Mouse (Mus musculus) stomach, embryonic 14.5 days (tissue): ENCODE measurements around the gene Hist1h2be. TPM values are rescaled to one million over a fixed set of nuclear protein-coding genes. Genes with fewer than 3 reads are reported as not detected.

Experiments
- ATAC-seq: fragments of 200-750 bp; cut with Nextera tagmentation; 2 replicates; pipeline ENCODE4 v1.8.0; 2017; ENCODE audit warnings: low read depth, moderate TSS enrichment; ENCODE audit not compliant: insufficient number of reproducible peaks, insufficient read depth, low FRiP score
- H3K27ac ChIP-seq: fragments of 300-500 bp; sonication (generic); 2 replicates; pipeline ENCODE4 v1.5.1; 2014; ENCODE audit warnings: mild to moderate bottlenecking, low read length, moderate library complexity, mixed read lengths
- H3K27me3 ChIP-seq: fragments of 300-500 bp; sonication (generic); 2 replicates; pipeline ENCODE4 v1.6.1; 2014; ENCODE audit warnings: low read length, control low read depth, mixed read lengths; ENCODE audit not compliant: control insufficient read depth, insufficient read depth
- H3K36me3 ChIP-seq: fragments of 300-500 bp; sonication (generic); 2 replicates; pipeline ENCODE4 v1.6.1; 2014; ENCODE audit warnings: mild to moderate bottlenecking, control low read depth, low read length, moderate library complexity, mixed read lengths; ENCODE audit not compliant: control insufficient read depth, insufficient read depth
- H3K4me1 ChIP-seq: fragments of 300-500 bp; sonication (generic); 2 replicates; pipeline ENCODE4 v1.6.1; 2014; ENCODE audit warnings: low read length, control low read depth, mixed read lengths; ENCODE audit not compliant: control insufficient read depth, insufficient read depth
- H3K4me2 ChIP-seq: fragments of 300-500 bp; sonication (generic); replicated peaks from 2 replicates; pipeline ENCODE4 v1.6.1; 2014; ENCODE audit warnings: low read depth, low read length, control low read depth
- H3K4me3 ChIP-seq: fragments of 300-500 bp; sonication (generic); 2 replicates; pipeline ENCODE4 v1.5.1; 2014; ENCODE audit warnings: low read depth, low read length, control low read depth
- H3K9ac ChIP-seq: fragments of 300-500 bp; sonication (generic); replicated peaks from 2 replicates; pipeline ENCODE4 v1.6.1; 2014; ENCODE audit warnings: low read depth, mild to moderate bottlenecking, control low read depth, low read length, moderate library complexity, mixed read lengths
- H3K9me3 ChIP-seq: fragments of 300-500 bp; sonication (generic); 2 replicates; pipeline ENCODE4 v1.6.1; 2016; ENCODE audit warnings: low read depth, low read length, control low read depth; ENCODE audit not compliant: control insufficient read depth
- WGBS: fragments of 180-500 bp; shearing (Covaris S2); extraction: QIAGEN DNeasy Blood & Tissue Kit; methylation state at CpG from one replicate; pipeline ENCODE4 v1.1.7; 2014; 5-methylcytosine and 5-hydroxymethylcytosine counted together
- microRNA-seq: library from miRNA; unstranded; fragments of <30 nt; microRNA quantifications from one replicate; pipeline ENCODE4, GENCODE M21; 2016
- polyA plus RNA-seq: library from polyadenylated mRNA; unstranded; fragments of >200 nt; fragmentation: Nextera tagmentation; extraction: Ambion mirVana; gene quantifications from 2 replicates; pipeline ENCODE4 v1.2.1, GENCODE M21; 2014

Hist1h2be gene
- polyA plus RNA-seq, 1 experiment from 2014 or later, result 2.8 TPM

- peak overlapping the region; percentile 42 for H3K4me3 ChIP-seq
- H3K36me3 ChIP-seq, result no peaks in the 10 kb centered on the region
- no peak for ATAC-seq
- no peaks in the 10 kb centered on the region for H3K9me3 ChIP-seq
- H3K9ac ChIP-seq, result peak overlapping the region; percentile 67
- no peaks in the 10 kb centered on the region for H3K27me3 ChIP-seq
- H3K27ac ChIP-seq, result peak overlapping the region; percentile 94
- WGBS, result under 1% methylated on average over 15 of the region's 15 CpGs
- peak overlapping the region; percentile 34 for H3K4me2 ChIP-seq
- peaks cover 6% of the 10 kb centered on the region for H3K4me1 ChIP-seq
Observed at GRCm38 (mm10) chr13:23534368-23535131, 86.4 kb downstream of the Hist1h2be start.

Small RNA genes within 50 kb of the gene (microRNA-seq; reads per million reads assigned to microRNA genes)
- not detected for gene Gm44297
- not detected for gene Gm44359
- gene Gm44394, result not detected

Other genes with a start within 250 kb of the Hist1h2be start
- gene Abt1, start 197.3 kb downstream of the Hist1h2be start, polyA plus RNA-seq, result 12.0 and 12.4 TPM in 2 replicates
- 0.17 TPM in 1 of 2 replicates, not detected in the other for gene Btn1a1, start 155.2 kb downstream of the Hist1h2be start, polyA plus RNA-seq
- 0.22 and 0.30 TPM in 2 replicates for gene Btn2a2, start 132.3 kb downstream of the Hist1h2be start, polyA plus RNA-seq
- gene Hist1h4h, start 90.1 kb downstream of the Hist1h2be start, polyA plus RNA-seq, result 4.8 and 6.7 TPM in 2 replicates
- gene Hist1h2af, start 87.2 kb downstream of the Hist1h2be start, polyA plus RNA-seq, result 7.8 and 14.1 TPM in 2 replicates
- 5.5 and 7.8 TPM in 2 replicates for gene Hist1h3g, start 85.7 kb downstream of the Hist1h2be start, polyA plus RNA-seq
- gene Hist1h2bh, start 77.7 kb downstream of the Hist1h2be start, polyA plus RNA-seq, result 1.1 and 1.2 TPM in 2 replicates
- 0.94 and 1.3 TPM in 2 replicates for gene Hist1h3f, start 77.1 kb downstream of the Hist1h2be start, polyA plus RNA-seq
- 1.8 and 2.4 TPM in 2 replicates for gene Hist1h4f, start 69.5 kb downstream of the Hist1h2be start, polyA plus RNA-seq
- gene Hist1h1d, start 67.9 kb downstream of the Hist1h2be start, polyA plus RNA-seq, result 1.0 and 1.1 TPM in 2 replicates
- 10.2 and 10.3 TPM in 2 replicates for gene Hist1h3e, start 58.8 kb downstream of the Hist1h2be start, polyA plus RNA-seq
- 92.6 and 109 TPM in 2 replicates for gene Hist1h2ae, start 49.9 kb downstream of the Hist1h2be start, polyA plus RNA-seq
- gene Hist1h2bg, start 49.7 kb downstream of the Hist1h2be start, polyA plus RNA-seq, result 11.0 and 12.6 TPM in 2 replicates
- gene Hist1h2bf, start 46.9 kb downstream of the Hist1h2be start, polyA plus RNA-seq, result 7.1 and 7.3 TPM in 2 replicates
- 4.1 and 6.2 TPM in 2 replicates for gene Hist1h2ad, start 46.7 kb downstream of the Hist1h2be start, polyA plus RNA-seq
- 11.2 and 16.2 TPM in 2 replicates for gene Hist1h3d, start 45.4 kb downstream of the Hist1h2be start, polyA plus RNA-seq
- gene Hist1h4d, start 39.5 kb downstream of the Hist1h2be start, polyA plus RNA-seq, result 99.6 and 119 TPM in 2 replicates
- 17.5 and 18.7 TPM in 2 replicates for gene Hist1h1e, start 1.4 kb upstream of the Hist1h2be start, polyA plus RNA-seq
- gene Hist1h2ac, start 62.8 kb upstream of the Hist1h2be start, polyA plus RNA-seq, result 2.4 and 3.2 TPM in 2 replicates
- gene Hist1h2bc, start 63.1 kb upstream of the Hist1h2be start, polyA plus RNA-seq, result 58.8 and 65.1 TPM in 2 replicates
- not detected in 2 replicates for gene Hist1h1t, start 74.7 kb upstream of the Hist1h2be start, polyA plus RNA-seq
- 7.2 and 9.6 TPM in 2 replicates for gene Hist1h4c, start 77.3 kb upstream of the Hist1h2be start, polyA plus RNA-seq
- 6.1 and 6.8 TPM in 2 replicates for gene Hfe, start 89.7 kb upstream of the Hist1h2be start, polyA plus RNA-seq
- gene Hist1h1c, start 117.7 kb upstream of the Hist1h2be start, polyA plus RNA-seq, result 38.5 and 39.4 TPM in 2 replicates
- gene Hist1h3c, start 124.5 kb upstream of the Hist1h2be start, polyA plus RNA-seq, result 6.1 and 8.4 TPM in 2 replicates
- gene Hist1h2bb, start 125.6 kb upstream of the Hist1h2be start, polyA plus RNA-seq, result 2.0 and 2.1 TPM in 2 replicates
- 38.8 and 50.2 TPM in 2 replicates for gene Hist1h2ab, start 130.0 kb upstream of the Hist1h2be start, polyA plus RNA-seq
- 11.1 and 11.8 TPM in 2 replicates for gene Hist1h3b, start 131.1 kb upstream of the Hist1h2be start, polyA plus RNA-seq
- gene Hist1h4b, start 135.9 kb upstream of the Hist1h2be start, polyA plus RNA-seq, result 2.5 and 3.3 TPM in 2 replicates
- gene Hist1h4a, start 140.1 kb upstream of the Hist1h2be start, polyA plus RNA-seq, result not detected in 2 replicates
- gene Hist1h3a, start 141.3 kb upstream of the Hist1h2be start, polyA plus RNA-seq, result 6.1 and 6.5 TPM in 2 replicates
- 2.4 and 3.6 TPM in 2 replicates for gene Hist1h1a, start 142.5 kb upstream of the Hist1h2be start, polyA plus RNA-seq
- not detected in 2 replicates for gene Trim38, start 148.8 kb upstream of the Hist1h2be start, polyA plus RNA-seq
- gene Slc17a2, start 185.9 kb upstream of the Hist1h2be start, polyA plus RNA-seq, result 0.13 and 0.17 TPM in 2 replicates
- not detected in 2 replicates for gene Slc17a3, start 218.3 kb upstream of the Hist1h2be start, polyA plus RNA-seq
- gene Slc17a1, start 246.6 kb upstream of the Hist1h2be start, polyA plus RNA-seq, result not detected in 2 replicates